Mouse (Mus musculus): ENCODE results near the gene Sash3.
A peak's percentile ranks its signal among the peaks of the same experiment; 100 is the strongest.
"Not testable (repeated sequence)": the region's sequence is repeated elsewhere in the genome, so short reads cannot be mapped to it uniquely, and the experiment has no call there.

The Sash3 gene

GRCm38 (mm10) chrX:48202436-48202835 lies 56.2 kb downstream of the Sash3 start:
- no peak for DNase-seq (ENCODE audit: low spot score in 2 of 2)

- no peak for DNase-seq (ENCODE audit: low spot score in 2 of 2)
These were observed 56.8 kb downstream of the Sash3 start for GRCm38 (mm10) chrX:48202995-48203394.

- DNase-seq (ENCODE audit: low spot score in 2 of 2): no peak
These were observed 57.5 kb downstream of the Sash3 start for GRCm38 (mm10) chrX:48203763-48204162.

GRCm38 (mm10) chrX:48204469-48204868 lies 58.2 kb downstream of the Sash3 start:
- DNase-seq (ENCODE audit: low spot score in 2 of 2): no peak

- DNase-seq (ENCODE audit: low spot score in 2 of 2): peak in 1 of 2 experiments; percentile 10
These were observed 61.7 kb downstream of the Sash3 start for GRCm38 (mm10) chrX:48207761-48208487.

GRCm38 (mm10) chrX:48208519-48209185 lies 62.4 kb downstream of the Sash3 start, which contains the start of gene Zdhhc9:
Zdhhc9 (minus strand) TSS chrX:48208878.
- DNase-seq (ENCODE audit: low spot score in 2 of 2): peak; percentile 80 to 90

- DNase-seq (ENCODE audit: low spot score in 2 of 2): not testable (repeated sequence)
These were observed 63.5 kb downstream of the Sash3 start for GRCm38 (mm10) chrX:48209746-48210145.
